Mouse (Mus musculus): ENCODE results near the gene Zbed6. TPM values are rescaled to one million over a fixed set of nuclear protein-coding genes. Genes with fewer than 3 reads are reported as not detected.
"Not testable (repeated sequence)": the region's sequence is repeated elsewhere in the genome, so short reads cannot be mapped to it uniquely, and the experiment has no call there.

Zbed6 gene
- total RNA-seq, 2 experiments from 2014 or later, result 5.6 to 6.0 TPM

GRCm38 (mm10) chr1:133665713-133666112 lies 5.0 kb upstream of the Zbed6 start:
- DNase-seq (ENCODE audit: extremely low spot score in 1 of 2, low spot score in 2 of 2); intact Hi-C loops (cut with DNase I): not testable (repeated sequence)

GRCm38 (mm10) chr1:133664203-133664970 lies 3.7 kb upstream of the Zbed6 start:
- intact Hi-C loops (cut with DNase I), result no loop called here
- DNase-seq (ENCODE audit: extremely low spot score in 1 of 2, low spot score in 2 of 2), result no peak

DNA sequence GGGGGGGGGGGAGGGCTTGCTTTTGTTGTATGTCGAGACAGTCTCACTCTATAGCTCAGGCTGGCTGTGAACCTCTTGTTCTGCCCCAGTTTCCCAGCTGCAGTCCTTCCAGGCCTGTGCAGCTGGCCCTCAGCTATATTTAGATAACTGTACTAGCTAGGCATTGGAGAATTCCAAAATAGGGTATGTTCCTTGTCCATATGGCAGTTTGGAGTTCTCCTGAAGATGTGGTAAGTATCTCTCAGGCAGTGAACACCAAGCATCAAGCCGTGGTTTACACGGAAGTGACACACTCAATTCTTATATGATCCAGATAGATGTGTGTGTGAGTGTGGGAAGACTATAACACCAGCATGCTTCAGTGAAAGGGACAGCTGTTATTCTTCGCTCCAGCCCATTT lies 2.7 kb upstream of the Zbed6 start:
- intact Hi-C loops (cut with DNase I), result no loop called here
- no peak for DNase-seq (ENCODE audit: extremely low spot score in 1 of 2, low spot score in 2 of 2)

GRCm38 (mm10) chr1:133662941-133663340 lies 2.3 kb upstream of the Zbed6 start:
- intact Hi-C loops (cut with DNase I), result no loop called here
- DNase-seq (ENCODE audit: extremely low spot score in 1 of 2, low spot score in 2 of 2), result no peak

DNA sequence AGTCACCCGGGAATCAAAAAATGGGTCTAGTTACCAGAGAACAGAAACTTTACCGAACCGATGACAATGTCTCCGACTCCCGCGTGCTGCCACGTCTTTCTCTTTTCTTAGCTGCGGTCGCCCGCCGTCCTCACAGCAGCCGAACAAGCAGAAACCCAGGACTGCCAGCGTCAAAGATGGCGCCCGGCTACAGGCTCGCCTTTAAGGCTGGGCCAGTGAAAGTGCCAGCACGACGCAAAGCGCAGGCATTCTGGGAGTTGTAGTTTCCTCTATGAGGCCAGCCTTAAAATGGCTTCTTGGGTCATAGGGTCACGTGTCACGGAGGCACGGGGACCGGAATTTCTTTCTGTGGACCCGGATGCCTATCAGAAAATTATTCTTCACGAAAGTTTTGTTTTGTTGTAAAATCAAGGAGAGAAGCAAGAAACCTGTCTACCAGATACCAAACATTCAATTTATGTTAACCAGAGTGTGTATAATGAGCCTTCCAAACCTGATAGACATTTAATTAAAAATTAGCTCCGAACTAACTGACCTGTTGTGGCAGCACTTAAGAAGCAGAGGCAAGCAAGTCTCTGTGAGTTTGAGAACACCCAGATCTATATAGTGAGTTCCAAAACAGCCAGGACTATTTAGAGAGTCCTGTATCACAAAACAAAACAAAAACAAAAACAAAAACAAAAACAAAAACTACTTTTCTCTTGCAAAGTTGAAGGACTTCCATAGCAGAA lies 683 bp upstream of the Zbed6 start, which contains the start of gene Gm38394:
Gene Gm38394 (minus strand): TSS at position 116 of the 731 bp plus-strand sequence.
- DNase-seq (ENCODE audit: extremely low spot score in 1 of 2, low spot score in 2 of 2), result peak; percentile 95
- intact Hi-C loops (cut with DNase I), result no loop called here

- DNase-seq (ENCODE audit: extremely low spot score in 1 of 2, low spot score in 2 of 2), result no peak
- intact Hi-C loops (cut with DNase I), result no loop called here
Observed at GRCm38 (mm10) chr1:133658878-133659277, 1.8 kb downstream of the Zbed6 start.

DNA sequence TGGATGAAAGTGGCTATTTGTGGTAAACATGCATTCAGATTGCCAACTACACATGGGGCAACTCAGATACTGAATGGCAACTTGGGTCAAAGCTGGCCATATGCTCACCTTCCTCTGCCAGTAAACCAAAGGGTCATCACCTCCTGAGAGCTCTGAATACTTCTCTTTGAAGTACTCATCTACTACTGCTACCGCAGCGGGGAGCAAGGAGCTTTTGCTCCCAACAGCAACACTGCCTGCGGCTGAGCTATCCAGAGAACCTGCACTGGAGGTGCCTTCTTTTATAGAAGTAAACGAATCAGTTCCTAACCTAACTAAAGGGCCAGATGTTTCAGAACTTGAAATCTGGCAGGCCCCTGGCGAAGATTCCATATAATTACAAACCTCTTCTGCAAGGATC lies 3.9 kb downstream of the Zbed6 start:
- no peak for DNase-seq (ENCODE audit: extremely low spot score in 1 of 2, low spot score in 2 of 2)
- intact Hi-C loops (cut with DNase I), result no loop called here

- intact Hi-C loops (cut with DNase I), result no loop called here
- no peak for DNase-seq (ENCODE audit: extremely low spot score in 1 of 2, low spot score in 2 of 2)
Observed at GRCm38 (mm10) chr1:133653033-133653432, 7.7 kb downstream of the Zbed6 start.

DNA sequence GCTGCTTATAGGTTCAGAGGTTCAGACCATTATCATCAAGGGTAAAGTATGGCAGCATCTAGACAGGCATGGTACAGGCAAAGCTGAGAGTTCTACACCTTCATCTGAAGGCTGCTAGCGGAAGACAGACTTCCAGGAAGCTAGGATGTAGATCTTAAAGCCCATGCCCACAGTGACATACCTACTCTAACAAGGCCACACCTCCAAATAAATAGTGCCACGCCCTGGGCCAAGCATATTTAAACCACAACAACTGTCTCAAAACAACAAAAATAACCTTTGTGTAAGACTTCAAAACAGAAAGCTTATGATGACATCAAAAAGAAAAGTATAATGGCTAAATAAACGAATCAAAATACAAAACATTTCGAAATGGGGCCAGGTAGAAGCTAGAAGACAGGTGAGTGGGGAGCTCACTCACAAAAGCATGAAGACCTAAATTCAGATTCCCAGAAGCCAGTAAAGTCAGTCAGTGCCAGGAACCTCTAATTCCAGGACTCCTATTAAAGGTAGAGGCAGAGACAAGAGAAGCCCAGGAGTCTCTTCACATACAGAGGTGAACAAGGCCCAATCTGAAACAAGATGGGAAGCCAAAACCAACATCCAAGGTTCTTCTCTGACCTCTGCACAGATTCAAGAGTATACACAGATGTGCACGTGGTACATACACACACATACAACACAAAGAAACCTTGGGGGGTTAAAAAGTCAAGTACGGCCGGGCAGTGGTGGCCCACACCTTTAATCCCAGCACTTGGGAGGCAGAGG lies 10.2 kb downstream of the Zbed6 start:
- intact Hi-C loops (cut with DNase I), result no loop called here
- DNase-seq (ENCODE audit: extremely low spot score in 1 of 2, low spot score in 2 of 2), result no peak

DNA sequence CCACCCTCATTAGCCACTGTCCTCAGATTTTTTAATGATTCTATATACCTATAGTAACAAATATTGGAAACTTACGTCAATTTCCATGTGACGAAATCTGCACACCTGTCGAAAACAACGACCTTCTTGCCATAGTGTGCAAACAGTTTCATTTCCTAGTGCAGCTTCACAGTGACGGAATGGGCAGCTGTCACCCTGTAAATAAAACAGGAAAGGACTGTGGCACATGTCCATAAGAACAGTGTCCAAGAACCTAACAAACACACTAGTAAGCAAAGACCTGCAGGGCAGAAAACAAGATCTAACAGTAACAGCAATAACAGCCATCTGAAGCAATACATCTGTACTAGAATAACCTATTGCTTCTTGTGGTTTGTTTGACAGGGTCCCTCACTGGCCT lies 15.0 kb downstream of the Zbed6 start:
- intact Hi-C loops (cut with DNase I), result no loop called here
- DNase-seq (ENCODE audit: extremely low spot score in 1 of 2, low spot score in 2 of 2), result no peak

GRCm38 (mm10) chr1:133641163-133641562 lies 19.5 kb downstream of the Zbed6 start:
- intact Hi-C loops (cut with DNase I), result no loop called here
- DNase-seq (ENCODE audit: extremely low spot score in 1 of 2, low spot score in 2 of 2), result no peak

- intact Hi-C loops (cut with DNase I), result no loop called here
- DNase-seq (ENCODE audit: extremely low spot score in 1 of 2, low spot score in 2 of 2), result no peak
Observed at GRCm38 (mm10) chr1:133638517-133638916, 22.2 kb downstream of the Zbed6 start.

- DNase-seq (ENCODE audit: extremely low spot score in 1 of 2, low spot score in 2 of 2), result no peak
- intact Hi-C loops (cut with DNase I), result loop anchor here (5.0 kb wide), 1 partner anchor 415 kb away; no protein-coding TSS in a partner anchor
Observed at GRCm38 (mm10) chr1:133632168-133632567, 28.5 kb downstream of the Zbed6 start.

GRCm38 (mm10) chr1:133625052-133625451 lies 35.6 kb downstream of the Zbed6 start:
- no peak for DNase-seq (ENCODE audit: extremely low spot score in 1 of 2, low spot score in 2 of 2)
- intact Hi-C loops (cut with DNase I), result no loop called here

DNA sequence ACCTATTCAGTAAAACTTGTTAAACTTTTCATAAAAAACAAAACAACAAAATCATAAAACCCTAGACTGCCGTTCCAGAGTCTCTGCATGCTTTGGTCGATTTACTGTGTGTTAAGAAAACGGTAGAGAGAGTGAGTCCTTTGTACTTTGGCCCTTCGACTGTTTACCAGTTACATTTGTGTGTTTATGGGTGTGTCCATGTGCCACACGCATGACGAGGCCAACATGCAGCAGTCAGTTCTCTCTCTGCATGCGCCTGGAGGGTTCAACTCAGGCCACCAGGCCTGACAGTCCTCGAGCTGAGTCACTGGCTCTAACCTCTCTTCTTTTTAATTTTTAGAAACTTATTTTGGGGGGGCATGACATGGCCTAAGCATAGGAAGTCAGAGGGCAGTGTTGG lies 42.4 kb downstream of the Zbed6 start:
- DNase-seq (ENCODE audit: extremely low spot score in 1 of 2, low spot score in 2 of 2), result no peak
- intact Hi-C loops (cut with DNase I), result no loop called here

GRCm38 (mm10) chr1:133617908-133618307 lies 42.8 kb downstream of the Zbed6 start:
- intact Hi-C loops (cut with DNase I), result no loop called here
- DNase-seq (ENCODE audit: extremely low spot score in 1 of 2, low spot score in 2 of 2), result no peak

GRCm38 (mm10) chr1:133613817-133614216 lies 46.9 kb downstream of the Zbed6 start:
- no peak for DNase-seq (ENCODE audit: extremely low spot score in 1 of 2, low spot score in 2 of 2)
- intact Hi-C loops (cut with DNase I), result loop anchor here (5.0 kb wide), 2 partner anchors 302 to 467 kb away; no protein-coding TSS in a partner anchor

GRCm38 (mm10) chr1:133611436-133611835 lies 49.2 kb downstream of the Zbed6 start:
- intact Hi-C loops (cut with DNase I), result loop anchor here (5.0 kb wide), 2 partner anchors 299 to 464 kb away; no protein-coding TSS in a partner anchor
- no peak for DNase-seq (ENCODE audit: extremely low spot score in 1 of 2, low spot score in 2 of 2)

- intact Hi-C loops (cut with DNase I), result loop anchor here (1.0 to 5.0 kb wide), 3 partner anchors 229 to 463 kb away; no protein-coding TSS in a partner anchor
- DNase-seq (ENCODE audit: extremely low spot score in 1 of 2, low spot score in 2 of 2), result no peak
Observed at GRCm38 (mm10) chr1:133610601-133611000, 50.1 kb downstream of the Zbed6 start.
